Mouse (Mus musculus) stomach, postnatal 0 days (tissue): Measurements from ENCODE around the gene Noxo1. TPM values are rescaled to one million over a fixed set of nuclear protein-coding genes. Genes with fewer than 3 reads are reported as not detected.

Source experiments
- ATAC-seq: fragments of 200-750 bp; cut with Nextera tagmentation; 2 replicates; pipeline ENCODE4 v1.8.0; 2017; ENCODE audit not compliant: low FRiP score, low TSS enrichment
- DNase-seq: peaks from one replicate; pipeline ENCODE4 v3.0.0-alpha.2; 2016; ENCODE audit warnings: low spot score
- H3K27ac ChIP-seq: fragments of 300-500 bp; sonication (generic); replicated peaks from 2 replicates; pipeline ENCODE4 v1.5.1; 2014; ENCODE audit warnings: mild to moderate bottlenecking, control low read depth
- H3K27me3 ChIP-seq: fragments of 300-500 bp; sonication (generic); 2 replicates; pipeline ENCODE4 v1.6.1; 2014; ENCODE audit warnings: low read length; ENCODE audit not compliant: control insufficient read depth, insufficient read depth
- H3K36me3 ChIP-seq: fragments of 300-500 bp; sonication (generic); 2 replicates; pipeline ENCODE4 v1.6.1; 2014; ENCODE audit warnings: low read length, mixed read lengths; ENCODE audit not compliant: control insufficient read depth, insufficient read depth
- H3K4me1 ChIP-seq: fragments of 300-500 bp; sonication (generic); replicated peaks from 2 replicates; pipeline ENCODE4 v1.6.1; 2014; ENCODE audit warnings: antibody characterized with exemption; ENCODE audit not compliant: control insufficient read depth, insufficient read depth
- H3K4me2 ChIP-seq: fragments of 300-500 bp; sonication (generic); replicated peaks from 2 replicates; pipeline ENCODE4 v1.6.1; 2014; ENCODE audit warnings: low read depth, mild to moderate bottlenecking, control low read depth, moderate library complexity
- H3K4me3 ChIP-seq: fragments of 300-500 bp; sonication (generic); 2 replicates; pipeline ENCODE4 v1.5.1; 2014; ENCODE audit warnings: low read depth, low read length, control low read depth
- H3K9ac ChIP-seq: fragments of 300-500 bp; sonication (generic); 2 replicates; pipeline ENCODE4 v1.6.1; 2014; ENCODE audit warnings: mild to moderate bottlenecking, low read length, control low read depth, mixed read lengths
- H3K9me3 ChIP-seq: fragments of 300-500 bp; sonication (generic); 2 replicates; pipeline ENCODE4 v1.6.1; 2016; ENCODE audit warnings: low read length; ENCODE audit not compliant: control insufficient read depth
- CTCF ChIP-seq: IDR thresholded peaks from 2 replicates; pipeline ENCODE4 v1.5.1; 2016; ENCODE audit warnings: antibody characterized with exemption, low read depth, mild to moderate bottlenecking, moderate library complexity
- EP300 ChIP-seq: optimal IDR thresholded peaks from 2 replicates; pipeline ENCODE3; 2016; ENCODE audit warnings: antibody characterized with exemption
- WGBS: fragments of 180-500 bp; shearing (Covaris S2); extraction: QIAGEN DNeasy Blood & Tissue Kit; methylation state at CpG from one replicate; pipeline ENCODE4 v1.1.7; 2014; 5-methylcytosine and 5-hydroxymethylcytosine counted together
- polyA plus RNA-seq: library from polyadenylated mRNA; unstranded; fragments of >200 nt; fragmentation: Nextera tagmentation; extraction: Ambion mirVana; gene quantifications from 2 replicates; pipeline ENCODE4 v1.2.1, GENCODE M21; 2015

The Noxo1 gene
- polyA plus RNA-seq, 1 experiment from 2014 or later = 3.3 TPM

GRCm38 (mm10) chr17:24692385-24692784, 3.6 kb upstream of the Noxo1 start:
- Histone ChIP-seq H3K27ac (no peak overlapping the region), H3K9ac (no peak overlapping the region), H3K9me3 (no peaks in the 10 kb centered on the region), H3K4me1 (peaks cover 12% of the 10 kb centered on the region), H3K27me3 (peaks cover 6% of the 10 kb centered on the region), H3K4me3 (no peak overlapping the region), H3K4me2 (no peak overlapping the region), H3K36me3 (no peaks in the 10 kb centered on the region)
- DNase-seq (no peak), ATAC-seq (no peak)
- TF ChIP-seq CTCF = no peak
- no peak for TF ChIP-seq EP300
- 86% methylated on average over 5 of the region's 5 CpGs for WGBS

GRCm38 (mm10) chr17:24695326-24696010, 566 bp upstream of the Noxo1 start:
- no peaks in the 10 kb centered on the region for H3K9me3 ChIP-seq
- H3K4me2 ChIP-seq = peak overlapping the region; percentile 86
- H3K36me3 ChIP-seq = peaks cover 3% of the 10 kb centered on the region; the same call in 1 of the 2 replicates
- ATAC-seq (peak; percentile 16), DNase-seq (no peak)
- TF ChIP-seq EP300 (no peak), CTCF (no peak)
- WGBS = 9% methylated on average over 40 of the region's 51 CpGs
- H3K9ac ChIP-seq = peak overlapping the region; percentile 77
- H3K27me3 ChIP-seq = peaks cover 3% of the 10 kb centered on the region; the same call in 1 of the 2 replicates
- peak overlapping the region; percentile 81 for H3K27ac ChIP-seq
- H3K4me3 ChIP-seq = peak overlapping the region; percentile 80
- peaks cover 5% of the 10 kb centered on the region; the same call in 1 of the 2 replicates for H3K4me1 ChIP-seq

GRCm38 (mm10) chr17:24697985-24698384, 2.0 kb downstream of the Noxo1 start:
- peak; percentile 22; the same call in 1 of the 2 replicates for ATAC-seq

GRCm38 (mm10) chr17:24698715-24699114, 2.7 kb downstream of the Noxo1 start:
- H3K27ac ChIP-seq = no peak overlapping the region; the same call in 1 of the 2 replicates
- ATAC-seq (no peak), DNase-seq (no peak)
- no peaks in the 10 kb centered on the region for H3K9me3 ChIP-seq
- peaks cover 5% of the 10 kb centered on the region; the same call in 1 of the 2 replicates for H3K4me1 ChIP-seq
- H3K36me3 ChIP-seq = peaks cover 15% of the 10 kb centered on the region
- peak overlapping the region; percentile 12; the same call in 1 of the 2 replicates for H3K4me2 ChIP-seq
- no peaks in the 10 kb centered on the region for H3K27me3 ChIP-seq
- no peak overlapping the region for H3K9ac ChIP-seq
- 73% methylated on average over 9 of the region's 9 CpGs for WGBS
- no peak for TF ChIP-seq EP300
- TF ChIP-seq CTCF = no peak
- no peak overlapping the region for H3K4me3 ChIP-seq

More at GRCm38 (mm10) chr17:24697985-24698384, 2.0 kb downstream of the Noxo1 start:
- Histone ChIP-seq H3K4me3 (no peak overlapping the region), H3K4me1 (peaks cover 5% of the 10 kb centered on the region; the same call in 1 of the 2 replicates), H3K4me2 (0 out of 2 replicates have a peak overlapping the region, but pooled peaks have one; percentile 12), H3K36me3 (peaks cover 14% of the 10 kb centered on the region), H3K27ac (peak overlapping the region; percentile 53; the same call in 1 of the 2 replicates), H3K27me3 (no peaks in the 10 kb centered on the region), H3K9me3 (no peaks in the 10 kb centered on the region), H3K9ac (no peak overlapping the region)
- peak; percentile 64 for DNase-seq
- 22% methylated on average over 5 of the region's 5 CpGs for WGBS
- TF ChIP-seq EP300 (no peak), CTCF (no peak)

GRCm38 (mm10) chr17:24699473-24699872, 3.4 kb downstream of the Noxo1 start:
- peaks cover 5% of the 10 kb centered on the region; the same call in 1 of the 2 replicates for H3K4me1 ChIP-seq
- no peak for DNase-seq
- H3K9me3 ChIP-seq = no peaks in the 10 kb centered on the region
- H3K4me2 ChIP-seq = no peak overlapping the region
- no peak for ATAC-seq
- peaks cover 22% of the 10 kb centered on the region for H3K36me3 ChIP-seq
- no peak overlapping the region for H3K27ac ChIP-seq
- TF ChIP-seq CTCF (no peak), EP300 (no peak)
- no peak overlapping the region for H3K4me3 ChIP-seq
- WGBS = 87% methylated on average over 2 of the region's 2 CpGs
- H3K9ac ChIP-seq = no peak overlapping the region
- no peaks in the 10 kb centered on the region for H3K27me3 ChIP-seq

GRCm38 (mm10) chr17:24701251-24701650, 5.2 kb downstream of the Noxo1 start:
- Histone ChIP-seq H3K36me3 (peaks cover 25% of the 10 kb centered on the region), H3K4me2 (no peak overlapping the region), H3K27me3 (no peaks in the 10 kb centered on the region), H3K4me3 (no peak overlapping the region), H3K9me3 (no peaks in the 10 kb centered on the region), H3K27ac (no peak overlapping the region), H3K9ac (no peak overlapping the region), H3K4me1 (peaks cover 5% of the 10 kb centered on the region; the same call in 1 of the 2 replicates)
- DNase-seq (no peak), ATAC-seq (no peak)
- WGBS = 88% methylated on average over 9 of the region's 9 CpGs
- TF ChIP-seq CTCF (no peak), EP300 (no peak)
